Mouse (Mus musculus) liver, embryonic 15.5 days (tissue): ENCODE data around the gene Epn1. TPM values are rescaled to one million over a fixed set of nuclear protein-coding genes. Genes with fewer than 3 reads are reported as not detected.

Experiments used
- microRNA-seq: library from miRNA; unstranded; fragments of <30 nt; microRNA quantifications from one replicate; pipeline ENCODE4, GENCODE M21; 2016
- polyA plus RNA-seq: library from polyadenylated mRNA; unstranded; fragments of >200 nt; fragmentation: Nextera tagmentation; extraction: Ambion mirVana; gene quantifications from 2 replicates; pipeline ENCODE4 v1.2.1, GENCODE M21; 2015

Epn1 gene
- polyA plus RNA-seq, 1 experiment from 2014 or later, result 49.2 TPM

Small RNA genes lying within 50 kb of the gene (microRNA-seq; reads per million reads assigned to microRNA genes)
- gene Gm26217, result not detected

Other genes with a start within 250 kb of the Epn1 start
- not detected in 2 replicates for gene Shisa7, start 235.5 kb upstream of the Epn1 start, polyA plus RNA-seq
- gene Isoc2b, start 210.0 kb upstream of the Epn1 start, polyA plus RNA-seq, result 3.7 and 3.8 TPM in 2 replicates
- 0.68 and 0.77 TPM in 2 replicates for gene Isoc2a, start 203.1 kb upstream of the Epn1 start, polyA plus RNA-seq
- gene Gm36210, start 173.7 kb upstream of the Epn1 start, polyA plus RNA-seq, result not detected in 2 replicates
- 1.7 TPM in 2 replicates for gene Zfp628, start 165.0 kb upstream of the Epn1 start, polyA plus RNA-seq
- gene Nat14, start 158.2 kb upstream of the Epn1 start, polyA plus RNA-seq, result 0.23 and 0.45 TPM in 2 replicates
- gene Ssc5d, start 154.4 kb upstream of the Epn1 start, polyA plus RNA-seq, result 0.15 TPM in 2 replicates
- gene Sbk2, start 115.8 kb upstream of the Epn1 start, polyA plus RNA-seq, result 0.07 TPM in 1 of 2 replicates, not detected in the other
- gene Sbk3, start 109.1 kb upstream of the Epn1 start, polyA plus RNA-seq, result not detected in 2 replicates
- 3.3 and 4.6 TPM in 2 replicates for gene Zfp579, start 84.1 kb upstream of the Epn1 start, polyA plus RNA-seq
- gene Zfp524, start 65.8 kb upstream of the Epn1 start, polyA plus RNA-seq, result 9.3 and 10.0 TPM in 2 replicates
- 15.6 and 17.9 TPM in 2 replicates for gene Fiz1, start 65.5 kb upstream of the Epn1 start, polyA plus RNA-seq
- 0.53 and 1.2 TPM in 2 replicates for gene Gm44973, start 64.7 kb upstream of the Epn1 start, polyA plus RNA-seq
- 1.3 and 1.5 TPM in 2 replicates for gene Zfp865, start 59.9 kb upstream of the Epn1 start, polyA plus RNA-seq
- gene Ccdc106, start 59.7 kb upstream of the Epn1 start, polyA plus RNA-seq, result 0.28 and 0.40 TPM in 2 replicates
- not detected in 2 replicates for gene 4632433K11Rik, start 46.1 kb upstream of the Epn1 start, polyA plus RNA-seq
- gene Zfp784, start 41.8 kb upstream of the Epn1 start, polyA plus RNA-seq, result 1.2 and 1.4 TPM in 2 replicates
- 1.7 and 2.0 TPM in 2 replicates for gene Zfp580, start 28.7 kb upstream of the Epn1 start, polyA plus RNA-seq
- gene U2af2, start 18.1 kb upstream of the Epn1 start, polyA plus RNA-seq, result 59.4 and 60.8 TPM in 2 replicates
- not detected in 2 replicates for gene Rfpl4, start 36.7 kb downstream of the Epn1 start, polyA plus RNA-seq
- 0.18 and 0.21 TPM in 2 replicates for gene Rasl2-9, start 45.7 kb downstream of the Epn1 start, polyA plus RNA-seq
- gene Vmn1r55, start 69.4 kb downstream of the Epn1 start, polyA plus RNA-seq, result not detected in 2 replicates
- not detected in 2 replicates for gene Vmn1r56, start 116.5 kb downstream of the Epn1 start, polyA plus RNA-seq
- gene Vmn1r57, start 138.3 kb downstream of the Epn1 start, polyA plus RNA-seq, result not detected in 2 replicates